Mouse (Mus musculus): ENCODE results near the gene Syt10. TPM values are rescaled to one million over a fixed set of nuclear protein-coding genes. Genes with fewer than 3 reads are reported as not detected.

Gene Syt10
- not detected for total RNA-seq (2023)

DNA sequence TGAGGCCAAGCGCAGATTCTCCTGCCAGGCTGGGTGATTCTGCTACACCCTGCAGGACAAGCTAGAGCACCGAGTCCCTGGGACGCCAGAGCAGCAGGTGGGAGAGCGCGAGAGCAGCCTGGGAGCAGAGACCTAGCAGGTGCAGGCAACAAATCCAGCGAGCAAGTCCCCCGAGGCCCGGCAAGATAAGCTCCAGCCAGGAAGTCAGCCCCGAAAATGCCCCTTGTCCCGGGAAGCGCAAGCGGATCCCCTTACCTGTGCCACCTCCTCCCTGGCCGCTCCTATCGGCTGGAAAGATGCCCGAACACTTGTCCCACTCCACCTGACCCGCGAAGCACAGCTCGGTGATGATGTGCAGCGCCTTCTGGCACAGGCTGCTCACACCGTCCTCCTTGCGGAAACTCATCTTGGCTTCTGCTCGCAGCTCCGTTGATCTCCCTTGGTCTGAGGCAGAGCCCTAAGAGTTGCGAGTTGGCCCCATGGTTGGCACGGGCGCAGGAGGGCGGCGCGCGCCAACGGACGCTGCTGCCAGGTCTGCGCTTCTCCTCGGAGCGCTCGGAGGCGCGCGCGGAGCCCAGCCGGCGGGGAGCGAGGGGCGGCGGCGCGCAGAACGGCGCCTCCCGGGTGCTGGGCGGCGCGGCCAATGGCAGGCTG is at the start of gene Syt10:
Syt10 (minus strand) TSS at position 497 of the 654 bp plus-strand sequence.

Other genes starting within 250 kb of the Syt10 start
- gene Rabl2, start 249.9 kb downstream of the Syt10 start, total RNA-seq (2023): 0.68 TPM

Data from CD4-positive naive resting alpha-beta T cell, adult 57 days (primary cell).